Mouse (Mus musculus) testis, adult 2 months (tissue): ENCODE results near the gene Atg7.

Source experiments
- CTCF ChIP-seq: fragments of 200-500 bp; IDR thresholded peaks from 2 replicates; pipeline ENCODE4 v1.5.1; 2012; ENCODE audit warnings: low read depth, mild to moderate bottlenecking, inconsistent platforms, low read length, moderate library complexity; ENCODE audit not compliant: control insufficient read depth, insufficient read depth, insufficient replicate concordance
- POLR2A ChIP-seq: fragments of 200-500 bp; IDR thresholded peaks from 2 replicates; pipeline ENCODE4 v1.6.1; 2012; ENCODE audit warnings: low read depth, mild to moderate bottlenecking, inconsistent platforms, low read length, moderate library complexity; ENCODE audit not compliant: control insufficient read depth

GRCm38 (mm10) chr6:114691530-114691929, 48.6 kb downstream of the Atg7 start:
- TF ChIP-seq POLR2A (no peak), CTCF (no peak)
